Mouse (Mus musculus): ENCODE results near the gene Gmds. TPM values are rescaled to one million over a fixed set of nuclear protein-coding genes. Genes with fewer than 3 reads are reported as not detected.

Gene Gmds
- polyA plus RNA-seq, 1 experiment from 2014 or later: 27.7 TPM

- DNase-seq (ENCODE audit: low spot score): no peak
Observed at GRCm38 (mm10) chr13:32268284-32268683, 70.3 kb downstream of the Gmds start.

- DNase-seq (ENCODE audit: low spot score): no peak
Observed at GRCm38 (mm10) chr13:32267184-32267775, 71.3 kb downstream of the Gmds start.

GRCm38 (mm10) chr13:32266721-32267120, 71.8 kb downstream of the Gmds start:
- DNase-seq (ENCODE audit: low spot score): no peak

- no peak for DNase-seq (ENCODE audit: low spot score)
Observed at GRCm38 (mm10) chr13:32256121-32256520, 82.4 kb downstream of the Gmds start.

- DNase-seq (ENCODE audit: low spot score): no peak
Observed at GRCm38 (mm10) chr13:32252276-32252675, 86.3 kb downstream of the Gmds start.

- DNase-seq (ENCODE audit: low spot score): no peak
Observed at GRCm38 (mm10) chr13:32242200-32242599, 96.3 kb downstream of the Gmds start.

- no peak for DNase-seq (ENCODE audit: low spot score)
Observed at GRCm38 (mm10) chr13:32236269-32236678, 102.3 kb downstream of the Gmds start.

- DNase-seq (ENCODE audit: low spot score): no peak
Observed at GRCm38 (mm10) chr13:32235046-32235445, 103.5 kb downstream of the Gmds start.

- no peak for DNase-seq (ENCODE audit: low spot score)
Observed at GRCm38 (mm10) chr13:32234019-32234418, 104.5 kb downstream of the Gmds start.

GRCm38 (mm10) chr13:32232391-32232790, 106.1 kb downstream of the Gmds start:
- DNase-seq (ENCODE audit: low spot score): no peak

- DNase-seq (ENCODE audit: low spot score): no peak
Observed at GRCm38 (mm10) chr13:32231956-32232355, 106.6 kb downstream of the Gmds start.

GRCm38 (mm10) chr13:32227874-32228562, 110.5 kb downstream of the Gmds start:
- DNase-seq (ENCODE audit: low spot score): no peak

GRCm38 (mm10) chr13:32217647-32218046, 120.9 kb downstream of the Gmds start:
- no peak for DNase-seq (ENCODE audit: low spot score)

GRCm38 (mm10) chr13:32213702-32214452, 124.7 kb downstream of the Gmds start:
- DNase-seq (ENCODE audit: low spot score): peak; percentile 54

GRCm38 (mm10) chr13:32212125-32212524, 126.4 kb downstream of the Gmds start:
- DNase-seq (ENCODE audit: low spot score): no peak

- DNase-seq (ENCODE audit: low spot score): no peak
Observed at GRCm38 (mm10) chr13:32207172-32207908, 131.2 kb downstream of the Gmds start.

- DNase-seq (ENCODE audit: low spot score): peak; percentile 70
Observed at GRCm38 (mm10) chr13:32179906-32180305, 158.6 kb downstream of the Gmds start.

- DNase-seq (ENCODE audit: low spot score): no peak
Observed at GRCm38 (mm10) chr13:32178682-32179081, 159.9 kb downstream of the Gmds start.

- no peak for DNase-seq (ENCODE audit: low spot score)
Observed at GRCm38 (mm10) chr13:32177852-32178453, 160.6 kb downstream of the Gmds start.

- DNase-seq (ENCODE audit: low spot score): no peak
Observed at GRCm38 (mm10) chr13:32175028-32175427, 163.5 kb downstream of the Gmds start.

- DNase-seq (ENCODE audit: low spot score): no peak
Observed at GRCm38 (mm10) chr13:32169173-32169572, 169.4 kb downstream of the Gmds start.

Measured in thymus, postnatal 0 days (tissue).